9 mouse cellular contexts compared by ENCODE assay signal in the genomic region with DNA sequence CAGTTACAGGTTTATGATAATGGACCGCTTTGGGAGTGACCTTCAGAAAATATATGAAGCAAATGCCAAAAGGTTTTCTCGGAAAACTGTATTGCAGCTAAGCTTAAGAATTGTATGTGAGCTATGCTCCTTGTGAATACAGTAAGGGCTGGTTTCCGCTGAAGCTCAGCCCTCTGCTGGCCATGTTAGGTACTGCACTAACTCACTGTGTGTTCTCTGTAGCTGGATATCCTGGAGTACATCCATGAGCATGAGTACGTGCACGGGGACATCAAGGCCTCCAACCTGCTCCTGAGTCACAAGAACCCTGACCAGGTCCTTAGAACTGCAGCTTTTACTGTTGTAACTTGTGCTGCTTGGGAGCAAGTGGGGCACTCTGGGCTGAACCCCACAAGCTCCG. TPM values are rescaled to one million over a fixed set of nuclear protein-coding genes. Genes with fewer than 3 reads are reported as not detected.
DNase-seq lines count a peak whose midpoint lies in the region; ATAC-seq lines count a peak whose summit lies in the region.
"Had no signal": no experiment of that assay in that cellular context is flagged by ENCODE, and none has a peak within 500 bp of the region (broad histone marks: within the 10 kb centered on the region; RNA-seq: fewer than 3 reads in every experiment).

No protein-coding gene starts in this region.

- peak; percentile 77 for DNase-seq in ES-CJ7 (ENCODE audit: low read depth, low spot score)
- DNase-seq in brain, adult 2 months (ENCODE audit: low read depth, low spot score), result peak; percentile 94
- DNase-seq in heart, postnatal 10 days, result peak; percentile 85 to 90
- DNase-seq in layer of hippocampus, adult 9-10 months (ENCODE audit: low spot score), result peak; percentile 90
- DNase-seq in retina, adult 2 months (ENCODE audit: low read depth, low spot score), result peak; percentile 50
- DNase-seq in thymus, postnatal 25 days, result peak; percentile 74

- ATAC-seq in erythroid progenitor cell, adult 5-6 weeks (replicated peaks; ENCODE audit: low FRiP score, poor library complexity, severe bottlenecking), result peak; percentile 86
- peak; percentile 77 for ATAC-seq in lung, embryonic 16.5 days (ENCODE audit: low read depth)

- no peak overlapping the region for H3K27ac ChIP-seq in lung, embryonic 16.5 days (ENCODE audit: low read length)
- H3K27ac ChIP-seq: limb, embryonic 13.5 days had no signal

- no peak overlapping the region for H3K4me3 ChIP-seq in lung, embryonic 16.5 days (ENCODE audit: low read length)
- H3K4me3 ChIP-seq: limb, embryonic 13.5 days had no signal

- H3K9ac ChIP-seq in lung, embryonic 16.5 days (ENCODE audit: low read length), result no peak overlapping the region
- H3K9ac ChIP-seq: limb, embryonic 13.5 days had no signal

- H3K4me1 ChIP-seq in lung, embryonic 16.5 days (replicated peaks; ENCODE audit: control insufficient read depth, insufficient read depth, low read length), result no peaks in the 10 kb centered on the region

- intact Hi-C loops in heart, postnatal 10 days (cut with DNase I), result loop anchor here (2.0 kb wide), 4 partner anchors 45 to 217 kb away; a partner anchor contains a TSS

- no peaks in the 10 kb centered on the region for H3K27me3 ChIP-seq in lung, embryonic 16.5 days (ENCODE audit: control insufficient read depth, insufficient read depth, low read depth, low read length)
- H3K27me3 ChIP-seq: limb, embryonic 13.5 days had no signal

- no peaks in the 10 kb centered on the region for H3K9me3 ChIP-seq in lung, embryonic 16.5 days (ENCODE audit: control insufficient read depth, low read length)
- H3K9me3 ChIP-seq: limb, embryonic 13.5 days had no signal

- 33% methylated on average over 6 of the region's 6 CpGs for WGBS in lung, embryonic 16.5 days

- no peak overlapping the region for H3K4me2 ChIP-seq in lung, embryonic 16.5 days (ENCODE audit: low read depth, low read length)
- H3K4me2 ChIP-seq: limb, embryonic 13.5 days had no signal

- H3K36me3 ChIP-seq in lung, embryonic 16.5 days (ENCODE audit: control insufficient read depth, insufficient read depth, low read length), result peaks cover 17% of the 10 kb centered on the region

RNA-seq across cellular contexts. Expression of a gene that starts 45.8 kb away (rescaled TPM):
- total RNA-seq in erythroid progenitor cell, adult 5-6 weeks (2015; ENCODE audit: low replicate concordance), result 56.6 and 67.8 TPM in 2 replicates
- 94.3 and 104 TPM in 2 replicates for total RNA-seq in erythroid progenitor cell, adult 5-6 weeks (2017; ENCODE audit: low replicate concordance)
- total RNA-seq in heart, postnatal 10 days (2021), result 10 to 100 TPM; 17.8 to 19.1 TPM
- 67.7 and 71.6 TPM in 2 replicates for polyA plus RNA-seq in lung, embryonic 16.5 days (2015; fragmentation: Nextera tagmentation; extraction: Ambion mirVana)
